ENCODE assay signal across 9 mouse cellular contexts in the genomic region with DNA sequence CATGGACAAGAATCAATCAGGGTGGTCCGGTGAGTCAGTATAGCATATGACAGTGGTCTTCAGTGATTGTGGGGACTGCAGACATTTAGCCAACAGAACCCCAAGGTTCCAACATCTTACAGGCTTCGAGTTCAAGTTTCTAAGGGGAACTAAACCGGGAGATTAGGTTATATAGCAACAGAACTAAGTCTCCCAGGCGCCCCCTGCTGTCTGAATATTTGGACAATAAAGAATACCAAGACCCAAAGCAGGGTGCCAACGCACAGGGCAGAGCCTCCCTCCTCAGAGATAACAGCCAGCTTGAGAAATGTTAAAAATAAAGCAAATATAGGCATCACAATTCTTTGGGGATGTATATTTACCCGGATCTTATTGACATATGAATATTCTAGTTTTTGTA. TPM values are rescaled to one million over a fixed set of nuclear protein-coding genes. Genes with fewer than 3 reads are reported as not detected.
DNase-seq lines count a peak whose midpoint lies in the region; ATAC-seq lines count a peak whose summit lies in the region.
"Had no signal": no experiment of that assay in that cellular context is flagged by ENCODE, and none has a peak within 500 bp of the region (broad histone marks: within the 10 kb centered on the region; RNA-seq: fewer than 3 reads in every experiment).

No protein-coding gene starts in this region.

- WGBS in hindbrain, embryonic 11.5 days = 47% methylated on average over 6 of the region's 6 CpGs
- 45% methylated on average over 6 of the region's 6 CpGs for WGBS in hindbrain, embryonic 16.5 days

- intact Hi-C loops in heart, postnatal 10 days (cut with DNase I) = loop anchor here (1.0 to 10.0 kb wide), 3 partner anchors 453 to 876 kb away; no protein-coding TSS in a partner anchor

- no peaks in the 10 kb centered on the region for H3K36me3 ChIP-seq in hindbrain, embryonic 11.5 days (ENCODE audit: control insufficient read depth, insufficient read depth, low read length)
- H3K36me3 ChIP-seq in hindbrain, embryonic 16.5 days (ENCODE audit: control insufficient read depth, insufficient read depth, low read length) = no peaks in the 10 kb centered on the region

- no peak overlapping the region for H3K27ac ChIP-seq in hindbrain, embryonic 11.5 days (ENCODE audit: low read depth, low read length)
- no peak overlapping the region for H3K27ac ChIP-seq in hindbrain, embryonic 16.5 days (ENCODE audit: low read depth, low read length)
- H3K27ac ChIP-seq: macrophage had no signal

- ATAC-seq in hindbrain, embryonic 11.5 days (ENCODE audit: low FRiP score) = no peak
- no peak for ATAC-seq in hindbrain, embryonic 16.5 days

- H3K9ac ChIP-seq in hindbrain, embryonic 11.5 days (ENCODE audit: low read depth, low read length) = no peak overlapping the region
- no peak overlapping the region for H3K9ac ChIP-seq in hindbrain, embryonic 16.5 days (ENCODE audit: low read depth, low read length)

- no peaks in the 10 kb centered on the region for H3K4me1 ChIP-seq in hindbrain, embryonic 11.5 days (replicated peaks; ENCODE audit: control insufficient read depth, insufficient read depth, low read length)
- H3K4me1 ChIP-seq in hindbrain, embryonic 16.5 days (ENCODE audit: control insufficient read depth, insufficient read depth, low read depth, low read length) = no peaks in the 10 kb centered on the region

- no peak overlapping the region for H3K4me3 ChIP-seq in hindbrain, embryonic 11.5 days (ENCODE audit: low read depth, low read length)
- H3K4me3 ChIP-seq in hindbrain, embryonic 16.5 days (ENCODE audit: low read length) = no peak overlapping the region

- peak; percentile 80 for DNase-seq in hindbrain, embryonic 11.5 days (ENCODE audit: low spot score)
- peak; percentile 63 for DNase-seq in R1 (ENCODE audit: low read depth, low spot score)
- DNase-seq in cerebellum, postnatal 25 days = peak; percentile 57 to 84
- peak; percentile 74 to 82 for DNase-seq in heart, postnatal 10 days
- DNase-seq in left cerebral cortex, adult 8-10 months (ENCODE audit: low spot score in 2 of 2) = peak; percentile 18 to 49
- peak; percentile 55 to 72 for DNase-seq in natural killer cell, adult 2 months (ENCODE audit: low spot score in 2 of 2)
- peak; percentile 83 for DNase-seq in testis, postnatal 10 days (ENCODE audit: low spot score)

- H3K4me2 ChIP-seq in hindbrain, embryonic 11.5 days (replicated peaks; ENCODE audit: low read depth, low read length) = no peak overlapping the region
- H3K4me2 ChIP-seq in hindbrain, embryonic 16.5 days (ENCODE audit: low read length) = no peak overlapping the region

- no peaks in the 10 kb centered on the region for H3K27me3 ChIP-seq in hindbrain, embryonic 11.5 days (ENCODE audit: control insufficient read depth, insufficient read depth, low read length)
- H3K27me3 ChIP-seq in hindbrain, embryonic 16.5 days (replicated peaks; ENCODE audit: control insufficient read depth, insufficient read depth, low read length) = no peaks in the 10 kb centered on the region

- H3K9me3 ChIP-seq in hindbrain, embryonic 11.5 days (ENCODE audit: control insufficient read depth, low read length) = no peaks in the 10 kb centered on the region
- no peaks in the 10 kb centered on the region for H3K9me3 ChIP-seq in hindbrain, embryonic 16.5 days (ENCODE audit: control insufficient read depth, low read length)

RNA-seq across cellular contexts. Expression of gene Epsti1, which starts 24.0 kb away (rescaled TPM):
- polyA plus RNA-seq in hindbrain, embryonic 11.5 days (2014; fragmentation: Nextera tagmentation; extraction: Ambion mirVana) = 0.23 and 0.31 TPM in 2 replicates
- 0.19 and 0.34 TPM in 2 replicates for polyA plus RNA-seq in hindbrain, embryonic 16.5 days (2015; fragmentation: Nextera tagmentation; extraction: Ambion mirVana)
- total RNA-seq in heart, postnatal 10 days (2021) = under 1 TPM; 0.47 to 0.53 TPM
- 1 to 10 TPM in 1 of 4 experiments, under 1 TPM in 2, not detected in 1; 0.23 to 1.2 (median 0.59) TPM for total RNA-seq in left cerebral cortex, adult 8-10 months (2022)

RNA-seq across cellular contexts. Expression of gene Dnajc15, which starts 53.1 kb away (rescaled TPM):
- polyA plus RNA-seq in hindbrain, embryonic 11.5 days (2014; fragmentation: Nextera tagmentation; extraction: Ambion mirVana) = 105 and 108 TPM in 2 replicates
- polyA plus RNA-seq in hindbrain, embryonic 16.5 days (2015; fragmentation: Nextera tagmentation; extraction: Ambion mirVana) = 80.2 and 97.4 TPM in 2 replicates
- total RNA-seq in heart, postnatal 10 days (2021) = 100 to 1,000 TPM; 229 to 247 TPM
- 10 to 100 TPM; 61.9 to 93.7 (median 76.7) TPM for total RNA-seq in left cerebral cortex, adult 8-10 months (2022)
